Mouse (Mus musculus) heart, postnatal 4 days (tissue): ENCODE results near the gene Rsrc2. TPM values are rescaled to one million over a fixed set of nuclear protein-coding genes. Genes with fewer than 3 reads are reported as not detected.
A peak's percentile ranks its signal among the peaks of the same experiment; 100 is the strongest.

Experiments used
- DNase-seq: peaks from one replicate; pipeline ENCODE4 v3.0.0; 2021
- total RNA-seq, 2 experiments: library from RNA; stranded (reverse); gene quantifications; 2 replicates each; pipeline ENCODE4 v1.2.3; 2021

Gene Rsrc2
- total RNA-seq, 2 experiments from 2014 or later: 56.1 to 58.7 TPM

DNA sequence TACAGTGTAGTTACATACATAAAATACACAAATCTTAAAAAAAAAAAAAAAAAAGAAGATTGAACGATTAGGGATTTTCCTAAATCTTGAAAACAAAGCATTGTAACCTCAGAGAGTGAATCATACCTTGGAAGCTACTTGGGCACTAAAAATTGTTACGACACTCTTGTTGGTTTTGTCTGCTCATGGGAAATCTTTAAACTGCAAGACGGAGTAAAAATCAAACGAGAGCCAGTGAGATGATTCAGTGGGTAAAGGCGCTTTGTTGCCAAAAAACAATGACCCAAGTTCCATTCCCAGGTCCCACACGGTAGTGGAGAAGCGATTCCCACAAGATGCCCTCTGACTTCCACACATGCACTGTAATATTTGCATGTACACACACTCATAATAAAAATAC lies 53.0 kb downstream of the Rsrc2 start:
- no peak for DNase-seq

DNA sequence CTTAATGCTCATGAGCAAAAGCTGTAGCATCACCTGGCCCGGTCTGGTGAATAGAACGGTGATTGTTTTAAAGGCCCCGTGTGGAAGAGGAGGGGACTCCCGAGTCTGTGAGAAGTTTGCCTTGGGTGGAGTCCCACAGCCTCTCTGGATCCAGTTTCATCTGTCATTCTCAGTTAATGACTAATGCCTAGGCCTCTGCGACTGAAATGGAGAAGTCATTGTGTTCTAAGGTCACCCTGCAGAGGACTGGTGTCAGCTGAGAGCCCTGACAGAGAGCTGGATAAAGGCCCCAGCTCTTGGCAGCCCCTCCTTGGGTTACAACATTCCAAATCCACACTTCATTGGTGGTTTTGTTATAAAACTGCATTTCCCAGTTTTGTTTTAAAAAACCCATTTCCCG lies 54.7 kb downstream of the Rsrc2 start:
- DNase-seq: peak; percentile 72

DNA sequence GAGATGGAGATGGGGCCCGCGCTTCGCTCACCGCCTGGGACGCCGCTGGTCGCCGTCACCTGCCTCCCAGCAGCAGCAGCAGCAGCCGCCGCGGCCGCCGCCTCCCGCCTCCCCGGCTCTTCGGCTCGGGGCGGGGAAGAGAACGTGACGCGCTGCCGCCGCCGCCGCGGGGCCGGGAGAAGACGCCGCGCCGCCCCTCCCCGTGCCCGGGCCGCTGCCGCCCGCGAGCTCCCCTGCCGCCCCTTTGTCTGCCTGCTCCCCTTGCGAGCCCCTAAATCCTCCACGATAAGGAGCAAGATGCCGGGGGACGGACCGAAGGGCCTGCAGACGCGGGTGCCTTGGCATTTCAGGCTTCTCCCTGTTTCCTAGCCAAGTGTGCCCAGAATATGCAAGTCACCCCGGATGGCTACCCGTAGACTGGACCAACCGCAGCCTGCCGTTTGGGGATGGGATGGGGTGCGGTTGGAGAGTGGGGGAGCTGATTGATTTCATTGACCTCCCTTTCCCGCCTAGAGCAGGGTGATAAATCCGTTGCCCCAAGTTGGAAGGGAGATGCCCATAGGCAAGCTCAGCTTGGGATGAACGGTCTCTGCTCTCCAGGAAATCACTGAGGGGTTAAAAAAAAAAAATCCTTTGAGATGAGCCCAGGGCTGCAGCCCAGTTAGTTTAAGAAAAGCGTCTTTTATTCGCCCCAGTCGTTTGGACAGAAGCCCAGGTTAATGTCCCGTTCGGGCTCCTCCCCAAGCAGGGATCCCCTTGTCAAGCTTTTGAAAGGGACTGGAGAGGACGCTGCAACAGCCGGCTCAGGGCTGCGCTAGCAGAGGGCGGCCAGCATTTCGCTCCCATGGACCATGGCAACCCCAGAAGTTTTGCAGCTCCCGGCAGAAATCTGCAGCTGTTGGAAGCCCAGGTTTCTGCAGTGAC lies 64.7 kb downstream of the Rsrc2 start, which contains the start of gene Clip1:
Gene Clip1 (minus strand): TSS at position 398 of the 924 bp plus-strand sequence.
- peak; percentile 75 for DNase-seq

DNA sequence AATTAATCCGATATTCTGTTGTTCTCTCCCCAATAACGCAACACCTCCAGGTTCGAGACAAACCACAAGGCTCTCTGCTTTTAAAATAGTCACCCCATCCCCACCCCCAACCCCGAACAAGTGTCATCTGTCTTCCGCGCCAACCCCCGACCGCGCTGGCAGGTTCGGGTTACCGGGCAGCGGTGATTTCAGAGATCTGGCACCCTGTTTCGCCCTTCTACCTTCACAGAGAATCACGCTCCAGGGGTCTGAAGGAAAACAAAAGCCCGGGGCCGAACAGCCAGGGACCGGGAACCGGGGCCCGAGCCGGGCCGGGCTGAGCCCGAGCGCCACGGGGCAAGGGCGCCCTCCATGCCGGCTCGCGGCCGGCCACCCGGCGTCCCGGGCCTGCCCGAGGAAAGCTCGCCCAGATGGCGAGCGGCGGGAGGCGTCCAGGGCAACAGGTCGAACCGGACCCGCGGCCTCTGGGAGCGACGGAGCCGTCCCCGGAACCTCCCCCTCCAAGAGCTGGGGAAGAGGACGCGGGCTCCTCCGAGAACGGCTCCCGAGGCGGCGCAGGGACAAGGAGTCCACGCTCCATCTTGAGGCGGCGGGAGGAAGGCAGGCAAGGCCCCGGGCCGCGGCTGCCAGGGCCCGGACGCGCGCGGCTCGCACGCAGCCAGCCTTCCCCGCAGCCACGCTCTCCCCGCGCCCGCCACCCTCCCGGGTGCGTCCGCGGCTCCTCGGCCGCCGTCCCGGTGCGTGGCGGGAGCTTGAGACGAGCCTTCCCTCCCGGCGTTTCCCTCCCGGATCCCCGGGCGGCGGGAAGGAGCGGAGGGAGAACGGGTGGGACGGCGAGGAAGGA lies 65.6 kb downstream of the Rsrc2 start:
- peak; percentile 64 for DNase-seq

DNA sequence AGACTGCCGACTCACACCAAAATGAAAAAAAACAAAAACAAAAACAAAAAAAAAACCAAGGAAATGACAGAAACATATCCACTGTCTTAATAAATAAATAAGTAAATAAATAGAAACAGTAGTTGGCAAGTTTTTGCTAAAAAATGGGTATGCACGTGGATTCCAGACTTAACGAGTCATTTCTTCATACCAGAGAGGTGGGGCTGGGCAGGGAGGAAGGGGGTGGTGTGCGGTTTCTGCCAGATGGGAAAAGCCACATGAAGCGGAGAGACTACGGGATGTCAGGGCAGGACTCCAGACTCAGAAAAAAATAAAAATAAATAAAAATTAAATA lies 66.2 kb downstream of the Rsrc2 start:
- DNase-seq: peak; percentile 49

DNA sequence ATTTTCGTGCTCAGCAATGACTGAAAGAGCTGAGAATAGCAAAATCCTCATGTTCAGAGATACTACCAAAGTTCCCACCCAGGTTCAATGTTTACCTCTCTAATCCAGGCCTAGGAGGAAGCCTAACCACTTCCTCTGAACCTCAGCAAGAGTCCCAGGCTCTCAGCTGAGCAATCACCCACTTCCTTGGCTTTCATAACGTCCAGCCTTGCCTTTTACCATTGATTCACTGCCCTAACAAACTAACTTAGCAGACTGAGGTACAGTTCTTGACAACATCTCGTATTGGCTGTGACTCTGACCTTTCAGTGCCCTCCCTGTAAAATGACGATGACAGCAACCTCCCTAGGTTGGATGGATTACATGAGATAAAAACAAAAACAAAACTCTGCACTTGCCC lies 66.8 kb downstream of the Rsrc2 start:
- no peak for DNase-seq

DNA sequence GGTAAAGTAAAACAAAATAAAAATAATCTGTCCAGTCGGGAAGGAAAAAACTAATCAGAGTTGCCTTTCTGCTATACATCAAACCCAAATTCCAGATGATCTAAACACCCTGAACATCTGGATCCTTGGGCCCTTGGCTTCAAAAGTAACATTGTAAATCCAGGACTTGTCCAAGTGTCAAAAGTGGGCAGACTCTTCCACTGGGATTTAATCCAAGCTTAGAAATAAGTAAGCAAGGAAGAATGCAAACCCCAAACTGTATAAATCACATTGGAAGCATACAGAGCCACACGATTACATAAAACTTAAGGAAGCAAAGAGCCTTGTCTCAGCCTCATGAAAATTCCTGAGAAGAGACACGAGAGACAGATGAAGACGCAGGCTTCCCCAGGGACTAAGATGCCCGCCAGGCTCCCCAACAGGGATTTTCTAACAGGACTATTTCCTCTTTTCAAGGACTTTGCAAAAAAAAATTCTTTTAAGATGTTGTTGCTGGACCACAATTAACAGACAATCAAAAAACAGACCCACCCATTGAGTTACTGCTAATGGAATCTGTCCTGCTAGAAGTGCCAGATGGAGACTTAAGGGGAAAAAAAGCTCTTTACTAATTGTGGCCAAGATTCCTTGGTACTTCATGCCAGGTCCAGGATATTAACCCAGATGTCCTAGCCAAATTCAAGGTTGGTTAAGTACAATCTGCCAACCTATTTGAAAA lies 69.5 kb downstream of the Rsrc2 start:
- no peak for DNase-seq

DNA sequence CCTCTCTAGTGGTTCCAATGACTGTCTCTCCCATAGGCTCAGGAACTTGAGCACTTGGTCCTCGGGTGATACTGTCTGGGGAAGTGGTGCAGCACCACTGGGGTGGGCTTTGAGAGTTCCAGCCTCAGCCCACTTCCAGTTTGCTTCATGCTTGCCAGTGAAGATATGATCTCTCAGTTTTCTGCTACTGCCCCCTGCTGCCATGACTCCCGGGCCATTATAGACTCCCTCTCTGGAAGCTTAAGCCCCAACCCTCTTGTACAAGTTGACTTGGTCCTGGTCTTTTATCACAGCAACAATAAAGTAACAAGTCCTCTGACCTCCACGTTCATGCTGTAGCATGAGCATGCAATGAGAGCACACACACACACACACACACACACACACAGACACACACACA lies 70.1 kb downstream of the Rsrc2 start:
- DNase-seq: no peak

Other genes with a start within 250 kb of the Rsrc2 start
- not detected for gene B3gnt4, start 239.0 kb downstream of the Rsrc2 start, total RNA-seq
- gene Diablo, start 225.2 kb downstream of the Rsrc2 start, total RNA-seq: 10 to 100 TPM; 51.9 to 58.1 TPM
- gene Gm49027, start 223.9 kb downstream of the Rsrc2 start, total RNA-seq: under 1 TPM; 0.21 to 0.52 TPM
- 10 to 100 TPM; 25.6 to 29.8 TPM for gene Vps33a, start 176.4 kb downstream of the Rsrc2 start, total RNA-seq
- gene Clip1, start 64.8 kb downstream of the Rsrc2 start, total RNA-seq: 100 to 1,000 TPM; 108 to 117 TPM
- 10 to 100 TPM; 53.1 to 57.6 TPM for gene Zcchc8, start 28.3 kb downstream of the Rsrc2 start, total RNA-seq
- 10 to 100 TPM; 26.0 to 29.4 TPM for gene Kntc1, start 302 bp upstream of the Rsrc2 start, total RNA-seq
- gene Hcar2, start 116.1 kb upstream of the Rsrc2 start, total RNA-seq: not detected
- gene Hcar1, start 130.6 kb upstream of the Rsrc2 start, total RNA-seq: under 1 TPM; 0.38 to 0.41 TPM
- 10 to 100 TPM; 56.7 to 61.4 TPM for gene Denr, start 157.8 kb upstream of the Rsrc2 start, total RNA-seq
- under 1 TPM in 1 of 2 experiments, not detected in 1; 0.62 TPM for gene Gm43518, start 178.0 kb upstream of the Rsrc2 start, total RNA-seq
- gene Ccdc62, start 181.3 kb upstream of the Rsrc2 start, total RNA-seq: 1 to 10 TPM; 2.2 TPM
- 10 to 100 TPM; 29.6 to 42.2 TPM for gene Hip1r, start 224.2 kb upstream of the Rsrc2 start, total RNA-seq